Mouse (Mus musculus): ENCODE results near the gene Pear1.
"Not testable (repeated sequence)": the region's sequence is repeated elsewhere in the genome, so short reads cannot be mapped to it uniquely, and the experiment has no call there.

Gene Pear1

DNA sequence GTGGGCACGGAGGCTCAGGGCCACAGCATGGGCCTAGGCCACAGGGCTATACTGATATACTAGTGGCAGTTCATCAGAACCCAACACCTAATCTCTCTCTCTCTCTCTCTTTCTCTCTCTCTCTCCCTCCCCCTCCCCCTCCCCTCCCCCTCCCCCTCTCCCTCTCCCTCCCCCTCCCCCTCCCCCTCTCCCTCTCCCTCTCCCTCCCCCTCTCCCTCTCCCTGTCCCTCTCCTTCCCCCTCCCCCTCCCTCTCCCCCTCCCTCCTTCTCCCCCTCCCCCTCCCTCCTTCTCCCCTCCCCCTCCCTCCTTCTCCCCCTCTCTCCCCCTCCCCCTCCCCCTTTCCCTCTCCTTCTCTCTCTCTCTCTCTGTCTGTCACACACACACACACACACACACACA lies at the start of gene Pear1:
Pear1 (minus strand) TSS at position 101 of the 400 bp plus-strand sequence.
- not testable (repeated sequence) for DNase-seq (ENCODE audit: low read depth)

DNA sequence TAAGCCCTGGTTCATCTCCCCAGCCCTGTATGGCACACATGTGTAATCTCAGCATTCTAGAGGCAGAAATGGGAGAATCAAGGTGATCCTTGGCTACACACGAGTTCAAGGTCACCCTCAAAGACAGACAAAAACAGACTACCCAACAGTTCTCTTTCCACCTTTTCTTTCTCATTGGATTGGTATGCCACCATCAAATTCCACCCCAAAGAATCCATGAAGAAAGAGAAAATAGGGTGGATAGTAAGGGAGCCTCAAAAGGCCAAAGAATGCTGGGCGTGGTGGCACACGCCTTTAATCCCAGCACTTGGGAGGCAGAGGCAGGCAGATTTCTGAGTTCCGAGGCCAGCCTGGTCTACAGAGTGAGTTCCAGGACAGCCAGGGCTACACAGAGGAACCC lies 40.0 kb upstream of the Pear1 start:
- not testable (repeated sequence) for DNase-seq (ENCODE audit: low read depth)

DNA sequence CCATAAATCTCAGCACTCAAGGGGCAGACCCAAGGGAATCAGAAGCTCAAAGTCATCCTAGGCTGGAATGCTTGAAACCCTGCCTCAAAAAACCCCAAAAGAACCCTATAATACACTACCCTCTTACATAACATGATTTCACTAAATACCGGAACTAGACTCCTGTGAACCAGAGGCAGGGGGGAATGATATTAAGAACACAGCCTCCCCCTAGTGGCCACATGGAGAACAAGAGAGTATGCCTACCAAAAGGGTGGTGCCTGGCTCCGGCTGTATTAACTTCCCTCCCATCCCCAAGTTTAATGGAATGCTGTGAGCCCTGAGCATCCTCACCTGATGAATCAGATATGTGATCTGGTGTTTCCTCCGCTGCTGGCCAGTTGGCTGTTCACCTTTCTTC lies 35.7 kb upstream of the Pear1 start:
- DNase-seq (ENCODE audit: low read depth) = peak; percentile 85

DNA sequence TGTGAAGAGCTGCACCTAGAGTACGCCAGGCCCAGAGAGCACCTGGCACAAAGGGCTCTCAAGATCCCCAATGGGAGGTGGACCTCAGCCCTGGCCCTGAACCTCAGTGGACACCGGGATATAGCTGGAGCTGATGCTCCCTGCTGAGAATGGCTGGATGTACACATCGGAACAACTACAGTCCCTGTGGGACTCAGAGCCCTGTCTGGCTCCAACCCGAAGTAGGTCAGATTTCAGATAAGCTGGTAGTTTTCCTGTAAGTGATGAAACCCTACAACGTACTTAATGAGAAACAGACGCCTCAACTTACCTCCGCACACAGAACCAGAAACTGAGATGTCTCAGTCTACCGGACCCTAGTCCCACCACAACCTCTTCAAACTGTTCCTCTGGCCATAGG lies 33.6 kb upstream of the Pear1 start:
- DNase-seq (ENCODE audit: low read depth) = peak; percentile 20

DNA sequence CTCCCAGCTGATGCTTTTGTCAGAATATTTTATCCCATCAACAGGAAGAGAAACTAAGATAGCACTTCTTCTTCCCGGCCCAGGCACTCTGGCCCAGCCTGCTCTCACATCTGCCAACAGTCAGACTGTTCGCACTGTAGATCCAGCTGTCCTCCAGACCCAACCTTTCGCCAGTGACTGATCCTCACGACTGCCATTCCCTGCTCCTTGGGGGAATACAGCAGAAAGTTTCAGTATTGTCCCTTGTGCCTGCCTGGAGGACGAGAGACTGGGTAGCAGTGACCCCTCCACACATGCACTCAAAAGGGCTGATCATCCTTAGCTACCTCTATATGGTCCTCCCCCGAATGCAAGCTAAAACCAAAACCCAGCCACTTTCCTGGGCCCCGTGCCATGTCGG lies 31.8 kb upstream of the Pear1 start:
- no peak for DNase-seq (ENCODE audit: low read depth)

DNA sequence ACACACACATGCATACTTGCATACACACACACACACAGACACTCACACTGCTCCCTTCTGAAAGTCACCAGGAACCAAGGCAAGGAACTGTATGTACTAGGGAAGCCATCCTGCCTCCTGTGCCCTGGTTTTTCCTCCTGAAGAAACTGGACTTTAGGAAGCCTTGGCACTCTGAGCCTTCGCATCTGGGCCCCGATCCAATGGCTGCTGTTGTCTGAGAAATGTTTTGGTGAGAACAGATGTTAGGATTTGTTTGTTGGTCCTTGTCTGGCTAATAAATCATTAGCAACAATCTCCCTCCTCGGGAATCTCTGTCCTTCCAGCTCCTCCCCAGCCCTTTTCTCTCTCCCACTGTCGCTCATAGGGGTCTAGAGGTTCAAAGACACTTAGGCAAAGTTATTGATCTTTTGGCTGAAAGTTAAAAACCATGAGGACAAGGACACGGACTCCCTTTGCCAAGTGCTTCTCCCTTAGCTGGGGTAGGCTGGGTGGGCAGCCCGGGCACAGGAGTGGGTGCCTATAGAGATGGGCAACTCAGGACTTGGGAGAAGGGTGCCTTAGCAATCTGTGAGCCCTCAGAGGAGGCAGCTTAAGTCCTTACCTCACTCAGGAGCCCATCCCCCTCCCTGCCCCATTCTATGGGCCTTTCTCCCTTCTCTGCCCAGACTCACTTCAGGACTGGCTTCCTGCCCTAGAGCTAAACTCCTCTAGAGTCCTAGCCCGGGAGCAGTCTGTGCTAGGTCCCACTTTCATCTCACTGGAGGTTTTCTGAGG lies 30.9 kb upstream of the Pear1 start:
- peak; percentile 35 for DNase-seq (ENCODE audit: low read depth)

DNA sequence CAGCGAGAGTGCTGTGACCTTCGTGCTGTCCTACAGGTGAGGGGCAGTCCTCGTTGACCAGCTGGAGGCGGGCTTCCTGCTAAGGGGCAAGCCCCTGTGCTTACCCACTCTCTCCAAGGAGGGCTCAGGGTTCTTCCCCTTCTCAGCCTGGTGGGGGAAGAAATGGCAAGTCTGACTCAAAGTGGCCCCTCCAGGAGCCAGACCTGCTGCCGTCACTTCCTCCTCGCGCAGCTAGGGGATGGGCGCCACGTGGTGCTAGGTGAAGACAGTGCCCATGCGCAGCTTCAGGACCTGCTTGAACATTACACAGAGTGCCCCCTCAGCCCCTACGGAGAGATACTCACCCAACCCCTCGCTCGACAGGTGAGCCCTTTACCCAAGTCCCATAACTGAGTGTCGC lies 25.0 kb upstream of the Pear1 start:
- DNase-seq (ENCODE audit: low read depth) = no peak

DNA sequence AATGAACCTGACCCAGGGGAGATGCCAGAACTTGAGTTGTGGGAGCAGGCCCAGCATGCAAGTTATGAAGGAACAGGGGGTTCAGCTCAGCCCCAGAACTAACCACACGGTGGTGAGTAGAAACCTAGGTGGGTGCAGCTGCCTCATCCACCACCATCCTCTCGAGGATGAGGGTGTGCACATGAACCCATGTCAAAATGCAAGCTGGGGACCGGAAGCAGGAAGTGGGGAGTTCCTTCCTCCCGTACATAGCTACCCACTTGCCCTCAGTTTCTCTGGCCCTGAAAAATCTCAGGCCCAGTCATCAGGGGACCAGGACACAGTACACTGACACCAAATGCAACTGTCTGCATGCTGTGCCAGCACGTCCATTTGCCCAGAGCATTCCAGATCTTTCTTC lies 23.6 kb upstream of the Pear1 start:
- no peak for DNase-seq (ENCODE audit: low read depth)

DNA sequence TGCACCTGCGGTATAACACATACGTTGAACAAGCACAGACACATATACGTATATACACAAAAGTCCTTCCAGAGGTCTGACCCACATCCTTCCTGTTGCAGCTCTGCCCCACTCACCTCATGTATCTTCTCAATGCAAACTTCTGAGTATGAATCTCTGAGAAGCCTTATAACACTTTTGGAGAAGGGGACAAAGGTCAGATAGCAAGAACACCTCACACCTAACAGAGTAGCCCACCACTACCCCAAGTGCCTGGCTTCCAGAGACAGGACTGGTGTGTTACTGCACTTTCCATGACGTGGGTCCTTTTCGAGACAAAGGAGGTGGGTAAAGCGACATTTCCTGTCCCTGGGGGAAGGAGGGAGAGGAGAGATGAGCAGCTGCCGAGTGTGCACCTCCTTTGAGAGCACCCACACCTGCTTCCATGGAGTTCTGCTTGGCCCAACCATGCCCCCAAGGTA lies 22.6 kb upstream of the Pear1 start, which contains the start of gene Sh2d2a:
Sh2d2a (plus strand) TSS at position 106 of the 461 bp plus-strand sequence.
- no peak for DNase-seq (ENCODE audit: low read depth)

DNA sequence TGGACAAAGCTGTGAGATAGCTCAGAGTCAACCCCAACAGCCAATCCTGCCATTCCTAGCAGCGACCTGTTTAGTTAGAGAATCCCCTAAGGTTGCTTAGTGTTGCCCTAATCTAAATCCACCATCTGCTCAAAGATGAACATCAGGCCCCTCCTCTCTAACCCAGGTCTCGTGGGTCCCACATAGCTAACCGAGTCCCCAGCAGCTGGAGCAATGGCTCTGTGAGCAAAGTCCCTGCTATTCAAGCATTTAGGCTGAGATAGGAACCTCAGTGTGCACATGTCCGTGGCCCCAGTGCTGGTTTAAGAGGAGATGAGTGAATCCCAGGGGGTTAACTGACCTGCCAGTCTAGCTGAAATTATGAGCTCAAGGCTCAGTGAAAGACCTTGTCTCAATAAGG lies 22.1 kb upstream of the Pear1 start:
- DNase-seq (ENCODE audit: low read depth) = no peak

DNA sequence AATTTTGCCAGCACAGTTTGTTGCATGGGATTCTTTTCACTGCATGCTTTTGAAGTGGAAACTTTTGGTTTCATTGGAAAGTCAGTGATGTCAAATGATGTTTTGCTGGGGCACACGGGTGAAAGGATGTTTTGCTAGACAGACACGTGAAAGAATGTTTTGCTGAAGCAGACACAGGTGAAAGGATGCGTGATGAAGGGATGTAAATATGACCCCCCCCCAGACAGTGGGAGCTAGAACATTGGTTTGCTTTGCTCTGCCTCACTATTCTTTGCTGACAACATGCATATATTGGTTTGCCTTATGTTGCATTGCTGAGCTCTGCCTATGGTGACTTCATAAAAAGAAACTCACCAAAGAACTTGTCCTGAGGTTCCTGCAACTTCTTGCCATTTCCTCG lies 20.9 kb upstream of the Pear1 start:
- DNase-seq (ENCODE audit: low read depth) = no peak

DNA sequence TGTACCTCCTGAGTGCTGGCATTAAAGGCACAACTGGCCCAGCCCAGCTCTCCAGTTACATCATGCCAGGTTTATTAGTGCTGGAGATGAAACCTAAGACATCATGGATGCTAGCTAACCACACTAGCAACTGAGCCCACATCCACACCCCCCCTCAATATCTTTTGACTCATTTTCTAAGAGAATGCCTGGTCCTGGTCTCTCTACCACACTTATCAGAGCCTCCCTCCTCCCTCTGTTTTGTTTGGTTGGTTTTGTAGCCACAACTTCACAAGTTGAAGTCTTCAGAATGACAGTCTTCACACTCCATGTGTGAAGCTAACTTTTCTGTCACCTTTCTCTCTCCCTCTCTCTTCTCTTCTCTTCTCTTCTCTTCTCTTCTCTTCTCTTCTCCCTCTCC lies 16.8 kb upstream of the Pear1 start:
- DNase-seq (ENCODE audit: low read depth) = no peak

DNA sequence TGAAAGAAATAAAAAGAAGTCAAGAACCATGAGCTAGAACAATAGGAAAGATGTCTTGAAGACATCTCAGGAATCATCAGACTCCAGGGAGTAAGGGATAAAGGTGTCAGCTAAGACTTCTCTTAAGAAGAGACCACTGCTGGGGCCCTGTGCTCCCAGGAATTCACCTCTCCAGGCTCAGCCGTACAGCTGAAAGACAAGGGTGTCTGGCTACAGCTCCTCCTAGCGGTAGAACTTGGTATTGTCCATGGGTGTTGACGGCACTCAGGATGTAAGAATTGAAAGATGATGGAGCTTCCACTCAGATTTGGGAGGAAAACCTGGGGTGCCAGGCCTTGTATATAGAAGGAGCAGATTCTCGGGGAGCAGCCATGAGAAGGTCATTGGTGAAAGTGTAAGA lies 14.5 kb upstream of the Pear1 start:
- DNase-seq (ENCODE audit: low read depth) = peak; percentile 86

DNA sequence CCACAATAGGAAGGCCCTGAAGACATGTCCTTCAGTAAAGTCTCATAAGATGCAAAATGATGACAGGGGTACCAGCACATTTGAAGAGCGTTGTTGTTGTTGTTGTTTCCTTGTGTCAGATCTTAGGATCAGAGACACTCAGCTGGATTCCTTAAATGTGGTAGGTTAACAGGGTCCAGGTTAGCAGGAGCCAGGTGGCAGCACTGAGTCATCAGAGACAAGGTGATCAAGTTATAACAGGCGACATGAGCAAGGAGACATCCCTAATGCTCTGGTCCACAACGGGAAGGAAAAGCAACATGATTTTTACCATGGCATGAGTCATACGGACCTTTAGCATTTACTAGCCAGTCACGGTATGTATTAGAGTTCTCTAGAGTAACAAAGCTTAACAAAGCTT lies 9.4 kb upstream of the Pear1 start:
- DNase-seq (ENCODE audit: low read depth) = no peak

DNA sequence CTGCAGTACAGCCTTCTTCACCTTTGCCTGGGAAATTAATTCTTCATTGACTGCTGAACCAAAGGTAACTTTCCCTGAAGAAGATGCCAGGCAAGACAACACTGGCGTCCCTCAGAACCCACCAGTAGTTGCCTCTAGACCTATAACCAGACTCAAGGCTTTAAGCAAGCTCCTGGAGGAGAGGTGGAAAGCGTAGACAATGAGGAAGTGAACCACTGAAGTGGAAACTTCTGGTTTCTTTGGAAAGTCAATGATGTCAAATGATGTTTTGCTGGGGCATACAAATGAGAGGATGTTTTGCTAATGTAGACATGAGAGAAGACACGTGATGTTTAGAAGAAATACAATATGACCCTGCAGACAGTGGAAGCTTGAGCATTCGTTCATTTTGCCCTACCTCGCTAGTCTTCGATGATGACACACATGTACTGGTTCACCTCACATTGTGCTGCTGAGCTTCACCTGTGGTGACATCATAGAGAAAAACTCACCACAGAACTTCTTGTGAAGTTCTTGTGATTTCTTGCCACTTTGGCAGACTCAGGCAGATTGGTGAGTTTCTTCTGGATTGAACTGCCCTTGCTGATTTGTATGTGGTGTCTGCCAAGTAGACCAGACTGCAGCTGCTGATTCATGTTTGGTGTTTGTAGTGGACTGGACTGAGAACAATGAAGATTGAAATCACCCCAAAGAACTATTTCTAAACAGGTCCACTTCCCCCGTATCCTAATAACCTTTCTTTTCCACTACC lies 8.2 kb upstream of the Pear1 start:
- no peak for DNase-seq (ENCODE audit: low read depth)

DNA sequence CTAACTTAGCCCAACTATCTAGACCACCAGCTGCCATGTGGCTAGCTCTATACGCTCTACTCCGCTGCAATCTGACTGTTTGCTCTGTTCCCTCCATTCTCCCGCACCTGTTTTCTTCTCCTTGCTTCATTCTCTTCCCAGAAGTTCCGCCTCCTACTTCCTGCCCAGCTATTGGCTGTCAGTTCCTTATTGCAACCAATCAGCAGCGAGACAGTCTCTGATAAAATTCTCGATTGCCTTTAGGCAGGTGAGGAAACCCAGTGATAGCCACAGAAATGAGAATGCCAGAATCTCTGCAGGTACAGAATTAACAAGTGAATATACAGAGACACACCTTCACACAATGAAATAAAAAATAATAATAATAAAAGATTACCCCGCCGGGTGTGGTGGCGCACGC lies 4.9 kb upstream of the Pear1 start:
- no peak for DNase-seq (ENCODE audit: low read depth)

DNA sequence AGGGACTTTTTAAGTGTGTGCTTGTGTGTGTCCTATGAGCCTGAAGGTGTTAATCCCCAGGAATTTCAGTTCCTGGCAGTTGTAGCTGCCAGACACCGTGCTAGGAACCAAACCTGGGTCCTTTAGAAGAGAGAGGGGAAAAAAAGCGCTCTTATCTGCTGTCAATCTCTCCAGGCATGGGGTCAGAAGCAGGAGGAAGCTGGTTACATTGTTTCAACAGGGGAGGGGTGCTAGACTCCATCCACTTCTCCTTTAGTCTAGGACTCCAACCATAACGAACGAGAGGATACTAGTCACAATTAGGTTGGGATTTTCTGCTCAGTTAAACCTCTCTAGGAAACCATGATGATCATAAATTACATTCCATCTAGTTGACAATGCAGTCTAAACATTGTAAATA lies 4.3 kb upstream of the Pear1 start:
- DNase-seq (ENCODE audit: low read depth) = no peak

DNA sequence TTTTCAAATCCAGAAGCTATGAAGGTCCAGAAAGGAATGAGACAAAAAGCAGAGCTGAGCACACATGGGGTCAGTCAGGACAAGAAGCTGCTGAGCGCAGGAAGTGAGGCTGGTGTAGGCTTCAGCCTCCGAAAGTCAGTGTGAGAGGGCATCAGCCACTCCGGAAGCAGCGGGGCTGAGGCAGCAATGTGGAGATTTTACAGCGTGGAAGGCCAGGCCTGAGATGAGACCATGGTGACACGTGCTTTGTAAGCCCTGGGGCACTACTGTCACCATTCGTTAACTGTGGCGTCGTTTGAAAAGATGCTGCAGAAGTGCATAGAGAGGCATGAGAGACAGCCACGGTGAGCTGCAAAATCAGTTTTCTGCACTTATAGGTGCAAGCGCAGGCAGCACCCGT lies 5.9 kb downstream of the Pear1 start:
- DNase-seq (ENCODE audit: low read depth) = no peak

DNA sequence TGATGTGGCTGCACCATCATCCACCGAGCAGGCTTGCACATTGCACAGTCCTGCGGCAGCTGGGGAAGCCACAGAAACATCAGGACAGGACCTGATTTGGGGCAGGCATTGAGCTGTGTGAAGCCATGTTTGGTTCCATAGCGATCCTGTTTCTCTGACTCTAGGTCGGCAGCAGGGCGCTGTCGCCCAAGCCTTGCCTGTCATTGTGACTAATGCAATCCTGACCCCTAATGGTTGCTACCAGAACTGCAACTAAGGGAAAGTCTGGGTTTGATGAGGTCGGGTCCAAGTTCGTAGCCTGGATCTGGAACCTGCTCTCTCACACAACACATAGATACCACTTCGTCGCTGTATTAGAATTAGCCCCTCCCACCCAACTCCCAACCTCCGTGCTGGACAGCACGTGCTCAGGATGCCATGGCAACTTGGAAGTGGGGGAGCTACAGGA lies 7.4 kb downstream of the Pear1 start:
- peak; percentile 88 for DNase-seq (ENCODE audit: low read depth)

DNA sequence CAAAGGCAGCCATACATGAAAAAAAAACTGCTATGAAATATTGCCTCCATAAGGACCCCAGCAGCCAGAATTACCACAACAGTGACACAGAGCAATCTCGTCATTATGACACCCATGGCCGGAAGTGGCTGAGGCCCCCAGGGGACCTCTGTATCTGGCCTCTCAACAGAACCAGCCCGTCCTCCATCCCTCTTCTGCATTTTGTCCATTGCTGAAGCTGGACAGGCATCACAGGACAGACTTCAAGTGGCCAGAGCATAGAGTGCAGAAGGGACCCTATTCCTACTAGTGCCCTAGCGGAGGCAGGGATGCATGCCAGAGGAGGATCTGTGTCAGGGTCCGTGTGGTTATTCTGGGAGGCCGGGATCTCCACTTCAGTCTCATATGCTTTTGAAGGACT lies 7.9 kb downstream of the Pear1 start:
- no peak for DNase-seq (ENCODE audit: low read depth)

DNA sequence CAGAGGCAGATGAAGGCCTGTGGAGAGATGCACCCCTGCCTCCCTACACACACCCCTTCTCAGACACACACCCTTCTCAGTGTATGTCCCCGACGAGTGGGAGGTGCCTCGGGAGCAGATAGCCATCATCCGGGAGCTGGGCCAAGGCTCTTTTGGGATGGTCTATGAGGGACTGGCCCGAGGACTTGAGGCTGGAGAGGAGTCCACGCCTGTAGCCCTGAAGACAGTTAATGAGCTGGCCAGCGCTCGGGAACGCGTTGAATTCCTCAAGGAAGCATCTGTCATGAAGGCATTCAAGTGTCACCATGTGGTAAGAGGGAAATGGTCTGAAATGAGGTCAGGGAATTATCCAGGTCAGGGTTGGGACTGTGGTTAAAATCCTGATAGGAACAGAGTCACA lies 11.2 kb downstream of the Pear1 start:
- DNase-seq (ENCODE audit: low read depth) = no peak

DNA sequence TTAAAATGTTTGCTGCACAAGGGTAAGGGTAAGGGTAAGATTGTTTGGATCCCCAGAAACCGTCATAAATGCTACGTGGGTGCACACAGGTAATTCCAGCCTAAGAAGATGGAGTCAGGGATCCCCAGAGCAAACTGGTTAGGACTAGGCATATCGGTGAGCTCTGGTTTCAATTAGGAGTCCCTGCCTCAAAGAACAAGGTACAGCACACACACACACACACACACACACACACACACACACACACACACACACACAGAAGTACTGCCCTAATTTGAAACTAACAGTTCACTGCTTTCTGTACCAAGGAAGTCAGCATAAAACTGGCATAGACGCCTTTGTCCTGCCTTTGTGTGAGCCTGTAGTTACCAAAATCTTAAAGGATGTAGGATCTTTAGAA lies 11.7 kb downstream of the Pear1 start:
- no peak for DNase-seq (ENCODE audit: low read depth)

DNA sequence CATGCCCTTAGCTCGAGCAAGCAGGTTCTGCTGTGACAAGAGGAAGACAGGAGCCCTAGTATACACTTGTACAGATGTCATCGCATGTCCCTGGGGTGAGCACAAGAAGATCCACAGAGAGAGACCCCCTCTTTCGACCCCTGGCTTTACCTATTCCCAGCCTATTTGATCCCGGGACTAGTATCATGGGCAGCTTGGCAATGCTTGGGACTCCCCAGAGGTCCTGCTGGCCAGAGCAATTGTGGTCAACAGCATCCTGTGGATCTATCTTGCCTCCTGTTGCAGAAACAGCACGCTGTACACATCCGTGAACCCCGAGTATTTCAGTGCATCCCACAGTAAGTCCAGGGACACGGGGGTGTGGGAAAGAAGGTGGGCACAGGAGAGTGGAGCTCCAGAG lies 12.8 kb downstream of the Pear1 start:
- DNase-seq (ENCODE audit: low read depth) = no peak

Data from NIH3T3 (cell line).